Mouse (Mus musculus): ENCODE results near the gene Prkcd.

DNA sequence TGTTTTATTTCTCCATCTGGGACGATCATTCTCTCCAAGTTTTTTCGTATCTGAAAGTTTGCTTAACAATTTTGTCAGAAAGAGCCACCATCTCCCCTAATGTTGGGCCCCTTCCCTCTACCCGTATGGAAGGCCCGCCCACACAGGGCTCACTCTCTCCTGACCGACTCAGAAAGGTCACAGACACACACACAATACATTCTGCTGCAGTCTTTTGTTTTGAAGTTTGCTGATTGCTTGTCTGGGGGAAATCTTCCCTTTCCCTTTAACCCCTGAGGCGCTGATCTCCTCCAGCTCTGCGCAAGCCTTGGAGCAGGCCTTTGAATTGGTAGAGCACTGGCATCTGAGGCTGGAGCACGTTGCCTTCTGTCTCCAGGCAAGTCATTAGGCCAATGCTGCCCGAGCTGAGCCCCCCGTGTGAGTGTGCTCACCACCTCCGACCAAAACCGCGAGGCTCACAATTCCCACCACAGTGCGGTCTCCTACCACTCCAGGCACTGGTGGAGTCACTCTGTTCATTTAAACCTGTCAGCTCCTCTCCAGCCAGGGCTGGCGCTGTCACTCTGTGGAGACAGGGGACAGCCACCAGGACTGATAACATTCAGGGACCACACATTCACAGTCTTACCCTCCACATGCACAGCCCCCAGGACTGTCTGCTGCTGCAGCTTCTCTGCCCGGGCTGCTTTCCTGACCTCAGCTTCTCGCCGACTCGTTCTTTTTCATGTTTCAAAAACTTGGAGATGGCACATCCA is 41.3 kb downstream of the Prkcd start:
- TF ChIP-seq CTCF (IDR thresholded peaks at IDR 0.05; ENCODE audit: low read depth) (no peak), EP300 (IDR thresholded peaks at IDR 0.05; ENCODE audit: low read depth) (no peak)

All from heart, postnatal 0 days (tissue).